Mouse (Mus musculus) bone marrow, adult 2 months (tissue): ENCODE measurements at regions not wholly inside any gene's neighbourhood (a gene's known extent, or its start where the extent isn't known, plus 50 kb on each side); places are given as distances from the start of the nearest gene placed in this dataset.

Experiments
- CTCF ChIP-seq: fragments of 200-500 bp; IDR thresholded peaks from 2 replicates; pipeline ENCODE4 v1.5.1; 2011; ENCODE audit warnings: low read length, control low read depth; ENCODE audit not compliant: control insufficient read depth, insufficient read depth
- POLR2A ChIP-seq: fragments of 200-500 bp; IDR thresholded peaks from 2 replicates; pipeline ENCODE4 v1.6.1; 2011; ENCODE audit warnings: low read depth, mild to moderate bottlenecking, control low read depth, low read length, borderline replicate concordance; ENCODE audit not compliant: control insufficient read depth

DNA sequence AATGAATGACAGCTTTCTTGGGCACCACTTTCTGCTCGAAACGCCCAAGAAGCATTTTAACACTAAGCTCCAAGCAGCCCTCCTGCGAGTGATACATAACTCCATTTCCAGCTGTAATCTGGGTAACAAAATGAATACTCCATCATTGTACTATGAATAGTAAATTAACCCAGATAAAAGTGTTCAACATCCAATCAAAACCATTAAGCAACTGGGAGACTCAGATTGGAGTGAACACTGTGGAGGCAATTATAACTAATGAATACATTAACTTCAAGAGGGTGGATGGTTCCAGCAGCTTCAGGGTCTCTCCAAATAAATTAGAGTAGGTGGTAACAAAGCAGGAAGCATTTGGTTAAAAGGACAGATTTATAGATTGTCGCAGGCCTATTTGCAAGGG, 414.2 kb downstream of the Cdh26 start:
- no peak for TF ChIP-seq CTCF
- no peak for TF ChIP-seq POLR2A
